Mouse (Mus musculus) pancreas, adult 10 weeks (tissue): Measurements from ENCODE around the gene Zan. TPM values are rescaled to one million over a fixed set of nuclear protein-coding genes. Genes with fewer than 3 reads are reported as not detected.

Experiments
- polyA plus RNA-seq: library from polyadenylated mRNA; stranded (reverse); fragments of 350-450 nt; fragmentation: Illumina TruSeq; extraction: RNeasy Lipid Tissue Mini Kit (QIAGEN cat#74804); gene quantifications from one replicate; pipeline ENCODE4 v1.2.3, GENCODE M21; 2015; ENCODE audit warnings: low read depth, low replicate concordance; ENCODE audit not compliant: insufficient read depth

The Zan gene
- 0.06 TPM for polyA plus RNA-seq

GRCm38 (mm10) chr5:137476964-137477363, at the start of gene Zan:
Gene Zan, minus strand, starts transcription at chr5:137477064.

GRCm38 (mm10) chr5:137518436-137518835, 41.6 kb upstream of the Zan start, which contains the start of gene Gigyf1:
Gene Gigyf1, plus strand, starts transcription at chr5:137518548.

GRCm38 (mm10) chr5:137501709-137502666, 25.1 kb upstream of the Zan start, which contains the start of gene Pop7:
Gene Pop7, minus strand, starts transcription at chr5:137502518.

GRCm38 (mm10) chr5:137349384-137350204, 127.3 kb downstream of the Zan start, which contains the start of gene Ephb4:
Gene Ephb4, plus strand, starts transcription at chr5:137350109.

GRCm38 (mm10) chr5:137333512-137334174, 143.2 kb downstream of the Zan start, which contains the start of gene Slc12a9:
Gene Slc12a9, minus strand, starts transcription at chr5:137333597.

Other genes with a start within 250 kb of the Zan start
- gene Ache, start 189.5 kb downstream of the Zan start, polyA plus RNA-seq = 3.5 TPM
- 2.3 TPM for gene Ufsp1, start 182.4 kb downstream of the Zan start, polyA plus RNA-seq
- 77.8 TPM for gene Srrt, start 169.4 kb downstream of the Zan start, polyA plus RNA-seq
- 8.1 TPM for gene Trip6, start 162.7 kb downstream of the Zan start, polyA plus RNA-seq
- 8.2 TPM for gene Slc12a9, start 143.5 kb downstream of the Zan start, polyA plus RNA-seq
- 15.6 TPM for gene Ephb4, start 127.0 kb downstream of the Zan start, polyA plus RNA-seq
- gene Pop7, start 25.5 kb upstream of the Zan start, polyA plus RNA-seq = 3.0 TPM
- 8.7 TPM for gene Gigyf1, start 41.5 kb upstream of the Zan start, polyA plus RNA-seq
- gene Epo, start 56.2 kb upstream of the Zan start, polyA plus RNA-seq = not detected
- gene Gnb2, start 56.4 kb upstream of the Zan start, polyA plus RNA-seq = 138 TPM
- 3.0 TPM for gene Actl6b, start 76.5 kb upstream of the Zan start, polyA plus RNA-seq
- gene Tfr2, start 92.8 kb upstream of the Zan start, polyA plus RNA-seq = not detected
- gene Mospd3, start 124.0 kb upstream of the Zan start, polyA plus RNA-seq = 12.9 TPM
- 52.4 TPM for gene Pcolce, start 136.7 kb upstream of the Zan start, polyA plus RNA-seq
- not detected for gene Fbxo24, start 151.9 kb upstream of the Zan start, polyA plus RNA-seq
- gene Lrch4, start 152.1 kb upstream of the Zan start, polyA plus RNA-seq = 5.2 TPM
- gene Gm20605, start 152.1 kb upstream of the Zan start, polyA plus RNA-seq = 8.8 TPM
- 41.3 TPM for gene Sap25, start 164.3 kb upstream of the Zan start, polyA plus RNA-seq
- gene Irs3, start 168.7 kb upstream of the Zan start, polyA plus RNA-seq = 0.57 TPM
- gene Agfg2, start 207.7 kb upstream of the Zan start, polyA plus RNA-seq = 3.9 TPM